Mouse (Mus musculus) lung, embryonic 14.5 days (tissue): ENCODE results near the gene Dnmt3b. TPM values are rescaled to one million over a fixed set of nuclear protein-coding genes. Genes with fewer than 3 reads are reported as not detected.

Experiments
- ATAC-seq: fragments of 200-750 bp; cut with Nextera tagmentation; 2 replicates; pipeline ENCODE4 v1.8.0; 2017; ENCODE audit warnings: mild to moderate bottlenecking, moderate TSS enrichment, moderate library complexity; ENCODE audit not compliant: insufficient read depth
- DNase-seq: peaks from one replicate; pipeline ENCODE4 v3.0.0-alpha.2; 2015
- H3K27ac ChIP-seq: fragments of 300-500 bp; sonication (generic); 2 replicates; pipeline ENCODE4 v1.5.1; 2014; ENCODE audit warnings: low read depth, mild to moderate bottlenecking, moderate library complexity
- H3K27me3 ChIP-seq: fragments of 300-500 bp; sonication (generic); 2 replicates; pipeline ENCODE4 v1.6.1; 2014; ENCODE audit warnings: low read length, control low read depth; ENCODE audit not compliant: insufficient read depth
- H3K36me3 ChIP-seq: fragments of 300-500 bp; sonication (generic); 2 replicates; pipeline ENCODE4 v1.6.1; 2014; ENCODE audit warnings: control low read depth; ENCODE audit not compliant: insufficient read depth
- H3K4me1 ChIP-seq: fragments of 300-500 bp; sonication (generic); 2 replicates; pipeline ENCODE4 v1.6.1; 2014; ENCODE audit warnings: antibody characterized with exemption, control low read depth; ENCODE audit not compliant: insufficient read depth
- H3K4me2 ChIP-seq: fragments of 300-500 bp; sonication (generic); 2 replicates; pipeline ENCODE4 v1.6.1; 2014; ENCODE audit warnings: mild to moderate bottlenecking
- H3K4me3 ChIP-seq: fragments of 300-500 bp; sonication (generic); 2 replicates; pipeline ENCODE4 v1.5.1; 2014; ENCODE audit warnings: low read depth, low read length
- H3K9ac ChIP-seq: fragments of 300-500 bp; sonication (generic); 2 replicates; pipeline ENCODE4 v1.6.1; 2014
- H3K9me3 ChIP-seq: fragments of 300-500 bp; sonication (generic); 2 replicates; pipeline ENCODE4 v1.6.1; 2016; ENCODE audit warnings: low read depth, low read length, control low read depth
- CTCF ChIP-seq: IDR thresholded peaks from 2 replicates; pipeline ENCODE4 v1.5.1; 2016; ENCODE audit warnings: antibody characterized with exemption, low read depth
- WGBS: fragments of 180-500 bp; shearing (Covaris S2); extraction: QIAGEN DNeasy Blood & Tissue Kit; methylation state at CpG from one replicate; pipeline ENCODE4 v1.1.7; 2014; 5-methylcytosine and 5-hydroxymethylcytosine counted together
- polyA plus RNA-seq: library from polyadenylated mRNA; unstranded; fragments of >200 nt; fragmentation: Nextera tagmentation; extraction: Ambion mirVana; gene quantifications from 2 replicates; pipeline ENCODE4 v1.2.1, GENCODE M21; 2014

The Dnmt3b gene
- polyA plus RNA-seq, 1 experiment from 2014 or later: 18.1 TPM

GRCm38 (mm10) chr2:153609058-153609457, 40.2 kb upstream of the Dnmt3b start:
- WGBS: 85% methylated on average over 8 of the region's 8 CpGs
- no peak overlapping the region for H3K27ac ChIP-seq
- no peaks in the 10 kb centered on the region for H3K9me3 ChIP-seq
- ATAC-seq: no peak
- H3K4me3 ChIP-seq: no peak overlapping the region
- DNase-seq: no peak
- H3K36me3 ChIP-seq: no peaks in the 10 kb centered on the region
- H3K4me2 ChIP-seq: no peak overlapping the region
- peaks cover 7% of the 10 kb centered on the region for H3K4me1 ChIP-seq
- TF ChIP-seq CTCF: no peak
- no peaks in the 10 kb centered on the region for H3K27me3 ChIP-seq
- H3K9ac ChIP-seq: no peak overlapping the region

GRCm38 (mm10) chr2:153609548-153609947, 39.7 kb upstream of the Dnmt3b start:
- Histone ChIP-seq H3K27me3 (no peaks in the 10 kb centered on the region), H3K36me3 (no peaks in the 10 kb centered on the region), H3K9me3 (no peaks in the 10 kb centered on the region), H3K4me3 (no peak overlapping the region), H3K4me2 (no peak overlapping the region), H3K27ac (peak overlapping the region; percentile 92; the same call in 1 of the 2 replicates), H3K9ac (no peak overlapping the region), H3K4me1 (peaks cover 7% of the 10 kb centered on the region)
- peak; percentile 96 for DNase-seq
- TF ChIP-seq CTCF: peak; percentile 93
- peak; percentile 57 for ATAC-seq
- WGBS: 11% methylated on average over 9 of the region's 9 CpGs

- Histone ChIP-seq H3K27ac (peak overlapping the region; percentile 92), H3K4me1 (peaks cover 7% of the 10 kb centered on the region), H3K9me3 (no peaks in the 10 kb centered on the region), H3K4me2 (peak overlapping the region; percentile 10; the same call in 1 of the 2 replicates), H3K27me3 (no peaks in the 10 kb centered on the region), H3K9ac (peak overlapping the region; percentile 38), H3K4me3 (no peak overlapping the region), H3K36me3 (no peaks in the 10 kb centered on the region)
- DNase-seq (peak; percentile 83), ATAC-seq (peak; percentile 73)
- TF ChIP-seq CTCF: no peak
- WGBS: 17% methylated on average over 14 of the region's 14 CpGs
These were observed 38.6 kb upstream of the Dnmt3b start for GRCm38 (mm10) chr2:153610426-153611240.

GRCm38 (mm10) chr2:153611241-153611630, 38.0 kb upstream of the Dnmt3b start:
- H3K9ac ChIP-seq: peak overlapping the region; percentile 38
- ATAC-seq: no peak

DNA sequence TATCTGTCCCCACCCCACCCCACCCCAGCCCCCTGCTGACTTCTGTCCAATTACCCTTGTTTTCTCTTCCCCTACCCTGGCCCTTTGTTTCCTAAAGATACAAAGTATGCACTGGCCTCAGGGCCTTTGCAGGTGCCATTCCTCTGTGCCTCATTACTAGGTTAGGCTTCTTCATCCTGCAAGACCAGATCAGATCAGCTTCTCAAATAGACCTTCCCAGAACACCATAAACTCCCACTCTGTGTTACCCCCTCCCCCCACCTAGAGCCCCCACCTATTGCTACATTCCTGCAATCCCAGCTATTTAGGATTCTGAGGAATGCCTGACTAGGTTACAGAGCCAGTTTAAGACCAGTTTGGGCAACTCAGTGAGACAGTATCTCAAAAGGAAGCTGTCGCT, 37.5 kb upstream of the Dnmt3b start:
- no peak overlapping the region for H3K9ac ChIP-seq
- no peaks in the 10 kb centered on the region for H3K27me3 ChIP-seq
- no peak for TF ChIP-seq CTCF
- peaks cover 7% of the 10 kb centered on the region for H3K4me1 ChIP-seq
- no peak for DNase-seq
- H3K4me3 ChIP-seq: no peak overlapping the region
- H3K4me2 ChIP-seq: no peak overlapping the region
- no peak overlapping the region for H3K27ac ChIP-seq
- 100% methylated on average over 1 of the region's 1 CpGs for WGBS
- no peaks in the 10 kb centered on the region for H3K9me3 ChIP-seq
- H3K36me3 ChIP-seq: no peaks in the 10 kb centered on the region
- ATAC-seq: no peak

More at GRCm38 (mm10) chr2:153611241-153611630, 38.0 kb upstream of the Dnmt3b start:
- no peak for DNase-seq
- Histone ChIP-seq H3K4me1 (peaks cover 7% of the 10 kb centered on the region), H3K9me3 (no peaks in the 10 kb centered on the region), H3K27ac (peak overlapping the region; percentile 92), H3K36me3 (no peaks in the 10 kb centered on the region), H3K27me3 (no peaks in the 10 kb centered on the region), H3K4me3 (no peak overlapping the region), H3K4me2 (peak overlapping the region; percentile 10; the same call in 1 of the 2 replicates)
- no peak for TF ChIP-seq CTCF
- WGBS: 47% methylated on average over 7 of the region's 7 CpGs

GRCm38 (mm10) chr2:153612594-153613281, 36.5 kb upstream of the Dnmt3b start:
- Histone ChIP-seq H3K27ac (no peak overlapping the region), H3K4me1 (peaks cover 7% of the 10 kb centered on the region), H3K36me3 (0 out of 2 replicates have a peak, but pooled peaks cover 4% of the 10 kb centered on the region), H3K9ac (no peak overlapping the region), H3K27me3 (no peaks in the 10 kb centered on the region), H3K4me3 (no peak overlapping the region), H3K4me2 (no peak overlapping the region), H3K9me3 (no peaks in the 10 kb centered on the region)
- peak; percentile 66 for DNase-seq
- no peak for ATAC-seq
- WGBS: 43% methylated on average over 3 of the region's 3 CpGs
- TF ChIP-seq CTCF: no peak

DNA sequence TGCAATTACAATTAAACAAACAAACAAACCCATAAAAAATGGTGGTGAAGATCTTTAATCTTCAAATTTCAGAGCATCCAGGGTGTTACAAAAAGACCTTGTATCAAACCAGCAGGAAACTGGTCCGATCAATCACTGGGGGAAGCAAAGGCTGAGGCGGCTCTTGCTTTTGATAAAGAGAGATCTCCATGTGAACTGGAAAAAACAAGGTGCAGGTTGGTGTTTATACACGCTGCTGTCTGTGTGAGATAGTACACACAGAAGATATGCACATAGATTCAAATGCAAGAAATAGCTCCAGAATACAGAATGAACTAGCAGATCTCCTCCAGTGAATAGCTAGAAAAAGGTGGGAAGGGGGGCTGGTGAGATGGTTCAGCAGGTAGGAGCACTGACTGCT, 32.4 kb upstream of the Dnmt3b start:
- no peak for TF ChIP-seq CTCF
- H3K9me3 ChIP-seq: no peaks in the 10 kb centered on the region
- H3K4me1 ChIP-seq: no peaks in the 10 kb centered on the region
- H3K4me2 ChIP-seq: no peak overlapping the region
- peaks cover 46% of the 10 kb centered on the region for H3K36me3 ChIP-seq
- H3K9ac ChIP-seq: no peak overlapping the region
- ATAC-seq: no peak
- no peak overlapping the region for H3K27ac ChIP-seq
- DNase-seq: no peak
- no peaks in the 10 kb centered on the region for H3K27me3 ChIP-seq
- no peak overlapping the region for H3K4me3 ChIP-seq
- 87% methylated on average over 3 of the region's 3 CpGs for WGBS
